Mouse (Mus musculus) forebrain, embryonic 16.5 days (tissue): ENCODE results near the gene Atp8b3. TPM values are rescaled to one million over a fixed set of nuclear protein-coding genes. Genes with fewer than 3 reads are reported as not detected.

ENCODE experiments used
- ATAC-seq: fragments of 200-750 bp; cut with Nextera tagmentation; 2 replicates; pipeline ENCODE4 v1.8.0; 2017; ENCODE audit warnings: mild to moderate bottlenecking, moderate library complexity
- H3K27ac ChIP-seq: fragments of 300-500 bp; sonication (generic); 2 replicates; pipeline ENCODE4 v1.5.1; 2014; ENCODE audit warnings: low read length, control low read depth
- H3K27me3 ChIP-seq: fragments of 300-500 bp; sonication (generic); replicated peaks from 2 replicates; pipeline ENCODE4 v1.6.1; 2014; ENCODE audit warnings: low read length; ENCODE audit not compliant: control insufficient read depth, insufficient read depth
- H3K36me3 ChIP-seq: fragments of 300-500 bp; sonication (generic); 2 replicates; pipeline ENCODE4 v1.6.1; 2014; ENCODE audit not compliant: control insufficient read depth, insufficient read depth
- H3K4me1 ChIP-seq: fragments of 300-500 bp; sonication (generic); replicated peaks from 2 replicates; pipeline ENCODE4 v1.6.1; 2014; ENCODE audit warnings: low read length; ENCODE audit not compliant: control insufficient read depth, insufficient read depth
- H3K4me2 ChIP-seq: fragments of 300-500 bp; sonication (generic); 2 replicates; pipeline ENCODE4 v1.6.1; 2014; ENCODE audit warnings: mild to moderate bottlenecking, low read length, control low read depth
- H3K4me3 ChIP-seq: fragments of 300-500 bp; sonication (generic); replicated peaks from 2 replicates; pipeline ENCODE4 v1.5.1; 2014; ENCODE audit warnings: mild to moderate bottlenecking, low read length, control low read depth
- H3K9ac ChIP-seq: fragments of 300-500 bp; sonication (generic); replicated peaks from 2 replicates; pipeline ENCODE4 v1.6.1; 2014; ENCODE audit warnings: low read depth, low read length, control low read depth
- H3K9me3 ChIP-seq: fragments of 300-500 bp; sonication (generic); 2 replicates; pipeline ENCODE4 v1.6.1; 2016; ENCODE audit warnings: low read length; ENCODE audit not compliant: control insufficient read depth
- WGBS: fragments of 180-500 bp; shearing (Covaris S2); extraction: QIAGEN DNeasy Blood & Tissue Kit; methylation state at CpG from one replicate; pipeline ENCODE4 v1.1.7; 2014; 5-methylcytosine and 5-hydroxymethylcytosine counted together
- polyA plus RNA-seq: library from polyadenylated mRNA; unstranded; fragments of >200 nt; fragmentation: Nextera tagmentation; extraction: Ambion mirVana; gene quantifications from 2 replicates; pipeline ENCODE4 v1.2.1, GENCODE M21; 2015

The Atp8b3 gene
- polyA plus RNA-seq, 1 experiment from 2014 or later: 0.23 TPM

DNA sequence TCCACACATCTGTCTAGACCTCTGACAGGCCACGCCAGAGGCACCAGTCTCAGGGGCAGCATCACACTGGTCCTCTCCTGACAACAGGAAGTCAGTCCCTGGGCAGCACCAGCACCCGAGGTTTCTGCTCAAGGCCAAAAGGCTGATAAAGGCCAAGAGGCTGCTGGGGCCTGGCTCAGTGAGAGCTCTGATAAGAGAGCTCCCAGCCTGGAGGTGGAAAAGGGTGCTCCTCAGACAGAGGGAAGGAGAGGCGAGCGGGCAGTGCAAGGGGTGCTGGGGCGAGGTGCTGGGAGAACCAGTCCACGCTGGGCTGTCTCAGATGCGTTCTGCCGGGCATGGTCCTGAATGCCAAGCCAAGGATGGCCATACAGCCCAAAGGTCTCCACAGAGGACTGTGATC is 14.7 kb upstream of the Atp8b3 start:
- peaks cover 10% of the 10 kb centered on the region for H3K4me1 ChIP-seq
- no peak for ATAC-seq

DNA sequence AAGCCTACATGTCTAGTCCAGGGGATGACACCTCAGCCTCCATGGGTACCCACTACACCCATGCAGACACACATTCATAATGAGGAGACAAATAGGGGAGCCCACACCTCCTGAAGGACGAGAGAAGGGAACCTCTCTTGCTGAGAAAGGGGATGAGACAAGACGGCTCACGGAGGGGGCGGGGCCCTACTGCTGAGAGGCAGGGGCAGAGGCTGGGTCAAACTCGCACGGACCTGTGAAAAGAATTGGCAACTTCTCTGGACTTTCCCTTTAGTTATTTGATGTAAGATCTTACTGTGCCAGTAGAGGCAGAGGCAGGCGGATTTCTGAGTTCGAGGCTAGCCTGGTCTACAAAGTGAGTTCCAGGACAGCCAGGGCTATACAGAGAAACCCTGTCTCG is 13.4 kb upstream of the Atp8b3 start:
- 63% methylated on average over 9 of the region's 9 CpGs for WGBS
- no peak for ATAC-seq
- H3K4me1 ChIP-seq: peaks cover under 1% of the 10 kb centered on the region
- no peak overlapping the region for H3K4me3 ChIP-seq
- H3K9me3 ChIP-seq: no peaks in the 10 kb centered on the region
- H3K4me2 ChIP-seq: no peak overlapping the region
- H3K36me3 ChIP-seq: peaks cover under 1% of the 10 kb centered on the region
- no peak overlapping the region for H3K9ac ChIP-seq
- H3K27me3 ChIP-seq: no peaks in the 10 kb centered on the region
- no peak overlapping the region for H3K27ac ChIP-seq

More for the DNA sequence above, 14.7 kb upstream of the Atp8b3 start:
- Histone ChIP-seq H3K27ac (no peak overlapping the region), H3K27me3 (no peaks in the 10 kb centered on the region), H3K4me3 (no peak overlapping the region), H3K4me2 (no peak overlapping the region), H3K9me3 (no peaks in the 10 kb centered on the region), H3K36me3 (no peaks in the 10 kb centered on the region; the same call in 1 of the 2 replicates), H3K9ac (no peak overlapping the region)
- 93% methylated on average over 8 of the region's 8 CpGs for WGBS

DNA sequence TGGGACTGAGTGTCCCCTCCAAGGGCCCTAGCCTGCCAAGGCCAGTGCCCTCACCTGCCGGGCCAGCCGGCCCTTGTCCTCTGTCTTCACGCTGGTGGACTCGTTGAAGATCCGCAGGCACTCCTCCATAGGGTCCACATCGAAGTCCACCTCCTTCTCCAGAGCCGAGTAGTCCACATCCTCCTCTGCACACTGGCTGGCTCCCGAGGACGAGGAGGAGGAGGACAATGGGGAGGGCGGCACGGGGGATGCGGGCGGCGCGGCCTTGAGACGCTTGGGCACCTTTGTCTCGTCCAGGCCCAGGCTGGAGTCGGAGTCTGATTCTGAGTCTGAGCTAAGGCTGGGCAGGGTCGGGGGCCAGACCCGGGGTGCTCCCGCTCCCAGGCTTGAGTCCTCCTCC is 10.4 kb upstream of the Atp8b3 start:
- WGBS: 91% methylated on average over 21 of the region's 21 CpGs
- H3K36me3 ChIP-seq: peaks cover 8% of the 10 kb centered on the region
- ATAC-seq: no peak

DNA sequence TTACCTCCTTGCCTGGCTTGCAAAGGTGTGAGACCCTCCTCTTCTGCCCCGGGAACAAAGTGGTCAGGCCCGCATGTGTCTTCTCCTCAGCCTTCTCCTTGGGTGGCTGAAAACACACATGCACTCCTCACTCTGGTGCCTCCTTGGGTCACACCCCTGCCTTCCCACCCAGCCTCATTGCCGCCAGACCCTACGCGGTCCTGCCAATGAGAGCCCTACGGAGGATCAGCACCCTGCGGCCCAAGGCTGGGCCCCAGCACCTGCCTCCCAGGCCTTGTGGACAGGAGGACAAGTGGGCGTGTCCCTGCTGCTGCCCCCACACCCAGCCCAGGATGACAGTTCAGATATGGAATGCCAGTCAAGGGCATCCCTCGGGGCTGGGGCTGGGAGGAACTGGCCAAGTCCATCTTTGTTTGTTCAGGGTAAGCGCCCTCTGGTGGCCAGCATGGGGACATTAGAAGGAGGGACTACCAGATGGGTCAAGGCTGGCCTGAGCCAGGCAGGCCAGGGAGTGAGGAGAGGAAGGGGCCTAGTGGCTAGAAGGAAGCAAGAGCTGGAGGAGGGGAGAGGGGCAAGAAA is 9.6 kb upstream of the Atp8b3 start:
- Histone ChIP-seq H3K27me3 (no peaks in the 10 kb centered on the region), H3K36me3 (peaks cover 11% of the 10 kb centered on the region), H3K27ac (no peak overlapping the region), H3K4me3 (no peak overlapping the region), H3K9me3 (no peaks in the 10 kb centered on the region), H3K4me2 (no peak overlapping the region), H3K4me1 (no peaks in the 10 kb centered on the region), H3K9ac (no peak overlapping the region)
- 75% methylated on average over 10 of the region's 10 CpGs for WGBS
- peak; percentile 39 for ATAC-seq

More for the DNA sequence above, 10.4 kb upstream of the Atp8b3 start:
- Histone ChIP-seq H3K4me3 (no peak overlapping the region), H3K4me1 (no peaks in the 10 kb centered on the region), H3K27ac (no peak overlapping the region), H3K27me3 (no peaks in the 10 kb centered on the region), H3K9ac (no peak overlapping the region), H3K9me3 (no peaks in the 10 kb centered on the region), H3K4me2 (no peak overlapping the region)

DNA sequence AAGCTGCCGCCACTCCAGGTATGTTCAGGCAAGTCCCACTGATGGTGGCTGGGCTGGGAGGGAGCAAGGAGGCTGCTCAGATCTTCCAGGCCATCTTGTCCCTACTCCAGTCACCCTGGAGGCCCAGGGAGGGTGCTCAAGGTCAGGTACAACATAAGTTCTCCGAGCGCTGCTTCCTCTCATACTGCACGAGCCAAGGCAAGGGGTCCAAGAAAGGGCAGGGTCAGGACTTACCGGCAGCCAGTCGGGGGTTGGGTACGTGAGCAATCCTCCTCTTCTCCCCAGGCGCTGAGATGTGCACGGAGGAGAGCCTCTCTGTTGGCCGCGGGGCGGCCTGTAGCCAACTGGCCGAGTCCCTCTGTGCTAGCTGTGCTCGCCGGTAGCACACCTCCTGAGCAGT is 8.6 kb upstream of the Atp8b3 start:
- 94% methylated on average over 15 of the region's 15 CpGs for WGBS

DNA sequence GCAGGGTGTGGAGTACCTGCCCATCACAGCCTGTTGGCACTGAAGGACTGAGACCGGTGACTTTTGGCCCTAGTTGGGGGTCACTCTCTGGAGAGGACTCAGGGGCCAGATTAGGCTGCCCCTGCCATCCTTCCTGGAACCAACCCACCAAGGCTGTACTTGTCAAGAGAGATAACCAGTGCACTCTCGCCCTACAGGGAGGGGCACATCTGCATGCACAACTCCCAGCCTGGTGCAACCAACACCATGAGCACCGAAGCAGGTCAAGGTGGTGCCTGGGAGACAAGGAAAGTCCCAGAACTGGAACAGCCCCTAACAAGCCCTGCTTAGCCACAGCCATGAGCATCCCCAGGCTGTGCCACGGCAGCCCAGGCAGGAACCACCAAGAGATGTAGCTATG is 8.0 kb upstream of the Atp8b3 start:
- 94% methylated on average over 4 of the region's 4 CpGs for WGBS
- no peak overlapping the region for H3K27ac ChIP-seq
- H3K9ac ChIP-seq: no peak overlapping the region
- no peak for ATAC-seq
- no peak overlapping the region for H3K4me3 ChIP-seq
- no peaks in the 10 kb centered on the region for H3K4me1 ChIP-seq
- H3K4me2 ChIP-seq: no peak overlapping the region
- H3K36me3 ChIP-seq: peaks cover 19% of the 10 kb centered on the region
- H3K9me3 ChIP-seq: no peaks in the 10 kb centered on the region
- no peaks in the 10 kb centered on the region for H3K27me3 ChIP-seq

More for the DNA sequence above, 8.6 kb upstream of the Atp8b3 start:
- no peaks in the 10 kb centered on the region for H3K4me1 ChIP-seq
- no peak for ATAC-seq
- H3K36me3 ChIP-seq: peaks cover 18% of the 10 kb centered on the region
- no peak overlapping the region for H3K9ac ChIP-seq
- H3K4me3 ChIP-seq: no peak overlapping the region
- no peak overlapping the region for H3K27ac ChIP-seq
- H3K4me2 ChIP-seq: no peak overlapping the region
- no peaks in the 10 kb centered on the region for H3K27me3 ChIP-seq
- no peaks in the 10 kb centered on the region for H3K9me3 ChIP-seq

DNA sequence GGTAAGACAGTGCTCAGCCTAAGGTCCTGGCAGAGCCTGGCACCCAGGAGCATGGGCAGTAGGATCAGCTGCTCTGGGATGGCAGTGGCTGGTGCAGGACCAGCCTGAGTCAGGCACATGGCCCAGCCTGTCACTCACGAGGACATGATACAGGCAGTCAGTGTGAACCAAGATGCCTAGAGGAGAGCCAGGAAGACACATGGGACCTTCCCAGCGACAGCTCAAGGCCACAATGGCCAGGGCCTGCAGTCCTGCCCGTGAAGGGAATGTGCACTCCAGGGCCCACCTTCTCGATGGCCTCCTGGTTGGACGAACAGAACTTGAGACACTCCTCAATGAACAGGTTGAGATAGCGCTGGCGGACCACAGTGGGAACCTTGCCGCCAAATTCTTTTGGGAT is 6.7 kb upstream of the Atp8b3 start:
- peaks cover 19% of the 10 kb centered on the region for H3K36me3 ChIP-seq
- H3K9me3 ChIP-seq: no peaks in the 10 kb centered on the region
- no peak overlapping the region for H3K4me2 ChIP-seq
- no peak for ATAC-seq
- 94% methylated on average over 8 of the region's 8 CpGs for WGBS
- H3K4me3 ChIP-seq: no peak overlapping the region
- no peak overlapping the region for H3K9ac ChIP-seq
- H3K4me1 ChIP-seq: no peaks in the 10 kb centered on the region
- no peaks in the 10 kb centered on the region for H3K27me3 ChIP-seq
- no peak overlapping the region for H3K27ac ChIP-seq

DNA sequence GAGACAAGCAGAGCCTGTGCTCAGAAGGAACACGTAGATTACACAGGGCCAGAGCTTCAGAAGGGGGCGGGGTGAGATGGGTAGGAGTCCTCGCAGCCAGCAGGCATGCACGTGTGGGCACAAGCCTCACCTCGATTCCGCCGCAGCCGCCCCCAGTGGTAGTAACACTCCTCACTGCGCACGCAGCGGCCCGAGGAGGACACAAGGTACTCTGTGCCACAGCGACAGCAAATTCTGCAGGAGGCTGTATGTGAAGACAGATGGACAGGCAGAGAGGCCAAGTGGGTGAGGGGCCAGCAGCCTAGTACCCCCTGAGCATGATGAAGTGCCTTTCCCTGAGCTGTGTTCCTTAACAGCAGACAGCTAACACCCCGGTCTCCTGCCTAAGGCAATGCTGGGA is 4.9 kb upstream of the Atp8b3 start:
- no peak overlapping the region for H3K4me2 ChIP-seq
- H3K27ac ChIP-seq: no peak overlapping the region
- no peak overlapping the region for H3K4me3 ChIP-seq
- H3K9ac ChIP-seq: no peak overlapping the region
- peaks cover 19% of the 10 kb centered on the region for H3K36me3 ChIP-seq
- no peak for ATAC-seq
- 97% methylated on average over 14 of the region's 14 CpGs for WGBS
- H3K4me1 ChIP-seq: no peaks in the 10 kb centered on the region
- no peaks in the 10 kb centered on the region; the same call in 1 of the 2 replicates for H3K27me3 ChIP-seq
- no peaks in the 10 kb centered on the region for H3K9me3 ChIP-seq

DNA sequence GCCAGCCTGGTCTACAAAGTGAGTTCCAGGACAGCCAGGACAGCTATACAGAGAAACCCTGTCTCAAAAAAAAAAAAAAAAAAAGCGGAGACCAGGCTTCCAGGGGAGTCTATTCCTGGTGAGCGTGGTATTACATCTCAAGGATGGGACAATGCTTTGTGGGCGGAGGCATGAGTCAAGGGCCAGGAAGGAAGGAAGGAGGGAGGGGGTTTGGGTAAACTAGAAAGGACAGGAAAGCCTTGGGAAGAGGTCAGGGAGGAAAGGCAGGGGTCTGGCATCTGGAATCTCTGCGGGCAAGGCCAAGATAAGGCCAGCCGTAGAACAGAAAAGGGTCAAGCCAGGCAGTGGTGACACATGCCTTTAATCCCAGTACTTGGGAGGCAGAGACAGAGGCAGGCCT is 569 bp upstream of the Atp8b3 start:
- H3K36me3 ChIP-seq: peaks cover 11% of the 10 kb centered on the region; the same call in 1 of the 2 replicates
- H3K4me1 ChIP-seq: no peaks in the 10 kb centered on the region; the same call in 1 of the 2 replicates
- H3K9ac ChIP-seq: no peak overlapping the region
- no peak overlapping the region for H3K4me2 ChIP-seq
- no peak overlapping the region for H3K27ac ChIP-seq
- no peak overlapping the region for H3K4me3 ChIP-seq
- WGBS: 50% methylated on average over 5 of the region's 5 CpGs
- H3K9me3 ChIP-seq: no peaks in the 10 kb centered on the region
- no peak for ATAC-seq
- peaks cover 10% of the 10 kb centered on the region for H3K27me3 ChIP-seq

DNA sequence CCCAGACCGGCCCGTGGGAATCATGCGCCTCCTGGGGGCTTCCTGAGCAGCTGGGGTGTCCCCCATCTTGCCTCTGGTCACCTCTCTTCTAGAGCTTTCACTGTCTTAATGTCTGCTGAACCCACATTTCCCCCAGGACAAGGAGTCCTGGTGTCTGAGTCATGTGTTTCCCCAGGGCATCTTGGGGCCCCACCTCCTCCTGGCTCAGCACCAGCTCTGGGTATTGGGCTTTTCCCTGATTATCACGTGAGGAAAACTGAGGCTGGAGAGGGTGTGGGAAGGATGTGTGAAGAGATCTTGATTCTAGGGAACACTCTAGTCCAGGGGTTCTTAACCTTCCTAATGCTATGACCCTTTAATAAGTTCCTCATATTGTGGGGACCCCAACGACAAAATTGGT is 744 bp downstream of the Atp8b3 start:
- H3K4me1 ChIP-seq: no peaks in the 10 kb centered on the region; the same call in 1 of the 2 replicates
- WGBS: 58% methylated on average over 5 of the region's 5 CpGs
- no peak overlapping the region for H3K4me2 ChIP-seq
- H3K27me3 ChIP-seq: peaks cover 12% of the 10 kb centered on the region
- no peak overlapping the region for H3K9ac ChIP-seq
- H3K4me3 ChIP-seq: no peak overlapping the region
- no peak overlapping the region for H3K27ac ChIP-seq
- peaks cover 6% of the 10 kb centered on the region; the same call in 1 of the 2 replicates for H3K36me3 ChIP-seq
- no peaks in the 10 kb centered on the region for H3K9me3 ChIP-seq
- ATAC-seq: no peak
